Mouse (Mus musculus): ENCODE data around the gene Napa. TPM values are rescaled to one million over a fixed set of nuclear protein-coding genes. Genes with fewer than 3 reads are reported as not detected.

The Napa gene
- total RNA-seq, 2 experiments from 2014 or later: 272 to 282 TPM

GRCm38 (mm10) chr7:16099901-16100300, 1.6 kb downstream of the Napa start:
- no peak for DNase-seq

- DNase-seq: no peak
Observed at GRCm38 (mm10) chr7:16101081-16101480, 2.8 kb downstream of the Napa start.

GRCm38 (mm10) chr7:16101726-16102475, 3.6 kb downstream of the Napa start:
- no peak for DNase-seq

- no peak for DNase-seq
Observed at GRCm38 (mm10) chr7:16102686-16103226, 4.5 kb downstream of the Napa start.

GRCm38 (mm10) chr7:16103760-16104159, 5.5 kb downstream of the Napa start:
- peak; percentile 72 to 81 for DNase-seq

GRCm38 (mm10) chr7:16104611-16105388, 6.5 kb downstream of the Napa start:
- no peak for DNase-seq

- DNase-seq: no peak
Observed at GRCm38 (mm10) chr7:16108886-16109542, 10.8 kb downstream of the Napa start.

GRCm38 (mm10) chr7:16110158-16110557, 11.9 kb downstream of the Napa start:
- DNase-seq: no peak

GRCm38 (mm10) chr7:16111284-16112090, 13.2 kb downstream of the Napa start:
- no peak for DNase-seq

GRCm38 (mm10) chr7:16116418-16116817, 18.2 kb downstream of the Napa start:
- no peak for DNase-seq

- DNase-seq: no peak
Observed at GRCm38 (mm10) chr7:16117100-16117499, 18.8 kb downstream of the Napa start.

GRCm38 (mm10) chr7:16119569-16120261, 21.5 kb downstream of the Napa start, which contains the start of gene Kptn:
Gene Kptn (plus strand): TSS chr7:16119895.
- DNase-seq: peak; percentile 93

GRCm38 (mm10) chr7:16120262-16120600, 22.0 kb downstream of the Napa start:
- no peak for DNase-seq

- no peak for DNase-seq
Observed at GRCm38 (mm10) chr7:16125829-16126228, 27.6 kb downstream of the Napa start.

- no peak for DNase-seq
Observed at GRCm38 (mm10) chr7:16128344-16128743, 30.1 kb downstream of the Napa start.

GRCm38 (mm10) chr7:16128899-16129298, 30.6 kb downstream of the Napa start:
- DNase-seq: no peak

GRCm38 (mm10) chr7:16129421-16129845, 31.2 kb downstream of the Napa start, which contains the start of gene Slc8a2:
Gene Slc8a2 (plus strand): TSS chr7:16129826.
- peak; percentile 85 to 86 for DNase-seq

- DNase-seq: peak; percentile 64 to 76
Observed at GRCm38 (mm10) chr7:16129846-16130691, 31.8 kb downstream of the Napa start.

GRCm38 (mm10) chr7:16130956-16131634, 32.8 kb downstream of the Napa start:
- no peak for DNase-seq

GRCm38 (mm10) chr7:16132161-16132581, 33.9 kb downstream of the Napa start:
- DNase-seq: no peak

Data from layer of hippocampus, postnatal 36 days (tissue).